Mouse (Mus musculus): Measurements from ENCODE around the gene Pla2g7. TPM values are rescaled to one million over a fixed set of nuclear protein-coding genes. Genes with fewer than 3 reads are reported as not detected.
"Not testable (repeated sequence)": the region's sequence is repeated elsewhere in the genome, so short reads cannot be mapped to it uniquely, and the experiment has no call there.

Pla2g7 gene
- polyA plus RNA-seq, 2 experiments = 5.0 to 9.9 TPM

DNA sequence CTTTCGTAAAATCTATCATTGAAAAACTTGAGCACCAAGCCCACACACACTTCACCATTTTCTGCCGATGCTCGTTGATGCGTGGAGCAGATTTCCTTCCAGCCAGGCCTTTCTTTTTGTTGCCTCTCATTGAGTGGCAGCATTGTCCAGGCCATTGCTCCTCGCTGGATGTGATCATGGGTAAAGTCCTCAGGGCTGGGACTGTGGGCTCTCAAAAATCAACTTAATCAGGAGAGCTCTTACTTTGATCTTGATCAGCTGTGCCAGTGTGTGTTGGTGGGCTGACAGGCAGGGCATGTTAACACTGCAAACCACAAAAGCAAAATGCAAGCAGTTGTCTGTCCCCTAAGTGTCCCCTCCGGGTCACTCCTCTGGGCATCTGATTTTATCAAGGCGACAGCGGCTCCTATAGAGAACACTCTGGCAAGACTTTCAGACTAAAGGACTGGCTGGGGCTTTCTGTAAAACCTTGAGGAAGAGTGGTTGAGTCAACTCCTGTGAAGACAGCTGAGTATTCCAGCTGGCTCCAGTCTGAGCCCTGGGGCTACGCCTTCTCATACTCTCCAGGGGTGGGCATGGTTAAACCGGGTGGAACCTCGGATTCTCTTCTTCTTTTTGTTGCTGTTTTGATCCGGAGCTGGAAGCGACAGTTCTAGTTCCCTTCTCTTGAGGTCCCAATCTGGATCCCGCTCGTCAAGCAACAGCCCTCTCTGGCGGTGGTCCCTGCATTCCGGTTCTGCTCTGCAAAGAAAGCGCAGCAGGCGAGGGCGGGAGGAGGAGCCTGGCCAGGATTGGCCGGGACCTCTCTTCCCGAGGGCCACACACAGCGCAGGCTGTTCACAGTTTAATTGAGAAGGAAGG lies 33.3 kb upstream of the Pla2g7 start:
- DNase-seq (ENCODE audit: low read depth in 3 of 3, low spot score in 3 of 3) = no peak
- no peaks in the 10 kb centered on the region for H3K36me3 ChIP-seq (replicated peaks; ENCODE audit: control insufficient read depth, insufficient read depth, low read depth)
- 18% methylated on average over 23 of the region's 23 CpGs for WGBS (ENCODE audit: insufficient replicate concordance)
- no peaks in the 10 kb centered on the region for H3K27me3 ChIP-seq (ENCODE audit: control insufficient read depth, insufficient read depth, low read length)
- H3K4me2 ChIP-seq (ENCODE audit: low read depth) = peak overlapping the region; percentile 39
- H3K27ac ChIP-seq = no peak overlapping the region
- TF ChIP-seq EP300 (IDR thresholded peaks at IDR 0.05; ENCODE audit: low read depth) = no peak
- peak; percentile 22; the same call in 1 of the 2 replicates for TF ChIP-seq CTCF (IDR thresholded peaks at IDR 0.05; ENCODE audit: low read depth)
- no peak overlapping the region for H3K9ac ChIP-seq (replicated peaks)
- no peaks in the 10 kb centered on the region; a peak in 2 of 4 replicates for H3K4me1 ChIP-seq (replicated peaks; ENCODE audit: control insufficient read depth in 2 of 2, insufficient read depth in 2 of 2, low read length in 1 of 2)
- no peak for ATAC-seq (ENCODE audit: insufficient read depth)
- H3K4me3 ChIP-seq (ENCODE audit: insufficient read depth in 1 of 2, low read depth in 2 of 2, low read length in 2 of 2) = no peak overlapping the region; a peak in 1 of 4 replicates
- H3K9me3 ChIP-seq (ENCODE audit: control insufficient read depth, low read length) = no peaks in the 10 kb centered on the region

DNA sequence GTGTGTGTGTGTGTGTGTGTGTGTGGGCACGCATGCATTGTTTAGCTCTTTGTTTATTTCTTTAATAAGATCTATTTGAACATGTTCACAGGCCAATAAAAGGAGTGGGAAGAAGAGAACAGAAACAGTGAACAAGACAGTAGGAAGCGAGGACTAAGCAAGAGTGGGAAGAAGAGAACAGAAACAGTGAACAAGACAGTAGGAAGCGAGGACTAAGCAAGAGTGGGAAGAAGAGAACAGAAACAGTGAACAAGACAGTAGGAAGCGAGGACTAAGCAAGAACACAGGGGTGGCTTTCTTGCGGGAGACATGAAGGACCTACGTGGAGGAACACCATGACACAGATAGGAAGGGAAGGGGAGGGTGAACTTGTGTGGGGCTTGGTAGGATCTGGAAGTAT lies 31.1 kb upstream of the Pla2g7 start:
- not testable (repeated sequence) for H3K9me3 ChIP-seq (ENCODE audit: control insufficient read depth, low read length); H3K27ac ChIP-seq; H3K36me3 ChIP-seq (replicated peaks; ENCODE audit: control insufficient read depth, insufficient read depth, low read depth); H3K4me3 ChIP-seq (ENCODE audit: insufficient read depth in 1 of 2, low read depth in 2 of 2, low read length in 2 of 2); H3K9ac ChIP-seq (replicated peaks); H3K4me2 ChIP-seq (ENCODE audit: low read depth); ATAC-seq (ENCODE audit: insufficient read depth); DNase-seq (ENCODE audit: low read depth in 3 of 3, low spot score in 3 of 3); H3K4me1 ChIP-seq (replicated peaks; ENCODE audit: control insufficient read depth in 2 of 2, insufficient read depth in 2 of 2, low read length in 1 of 2); H3K27me3 ChIP-seq (ENCODE audit: control insufficient read depth, insufficient read depth, low read length)
- 53% methylated on average over 6 of the region's 6 CpGs for WGBS (ENCODE audit: insufficient replicate concordance)

DNA sequence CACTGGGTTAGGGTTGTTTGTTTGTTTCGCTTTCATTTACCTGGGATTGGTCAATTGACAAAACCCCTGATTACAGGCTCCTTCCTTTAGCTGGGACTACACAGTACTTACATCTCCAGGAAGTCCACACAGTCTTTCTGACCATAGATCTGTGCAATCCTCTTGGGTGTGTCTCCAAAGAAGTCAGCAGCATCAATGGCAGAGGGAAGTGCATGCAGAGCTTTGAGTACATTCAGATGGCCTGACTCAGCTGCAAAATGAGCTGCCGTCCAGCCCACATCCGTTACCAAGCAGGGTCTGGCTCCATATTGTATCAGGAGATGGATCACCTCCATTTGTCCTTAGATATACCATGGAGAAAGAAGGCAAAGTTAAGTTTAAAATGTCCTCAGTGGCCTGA lies 29.1 kb upstream of the Pla2g7 start:
- ATAC-seq (ENCODE audit: insufficient read depth) (no peak), DNase-seq (ENCODE audit: low read depth in 3 of 3, low spot score in 3 of 3) (no peak)
- Histone ChIP-seq H3K4me2 (ENCODE audit: low read depth) (no peak overlapping the region), H3K27ac (no peak overlapping the region), H3K4me1 (replicated peaks; ENCODE audit: control insufficient read depth in 2 of 2, insufficient read depth in 2 of 2, low read length in 1 of 2) (no peaks in the 10 kb centered on the region; a peak in 2 of 4 replicates), H3K4me3 (ENCODE audit: insufficient read depth in 1 of 2, low read depth in 2 of 2, low read length in 2 of 2) (no peak overlapping the region), H3K9me3 (ENCODE audit: control insufficient read depth, low read length) (no peaks in the 10 kb centered on the region), H3K9ac (replicated peaks) (no peak overlapping the region), H3K36me3 (replicated peaks; ENCODE audit: control insufficient read depth, insufficient read depth, low read depth) (no peaks in the 10 kb centered on the region), H3K27me3 (ENCODE audit: control insufficient read depth, insufficient read depth, low read length) (no peaks in the 10 kb centered on the region)
- TF ChIP-seq EP300 (IDR thresholded peaks at IDR 0.05; ENCODE audit: low read depth) (no peak), CTCF (IDR thresholded peaks at IDR 0.05; ENCODE audit: low read depth) (no peak)
- WGBS (ENCODE audit: insufficient replicate concordance) = 58% methylated on average over 3 of the region's 3 CpGs

DNA sequence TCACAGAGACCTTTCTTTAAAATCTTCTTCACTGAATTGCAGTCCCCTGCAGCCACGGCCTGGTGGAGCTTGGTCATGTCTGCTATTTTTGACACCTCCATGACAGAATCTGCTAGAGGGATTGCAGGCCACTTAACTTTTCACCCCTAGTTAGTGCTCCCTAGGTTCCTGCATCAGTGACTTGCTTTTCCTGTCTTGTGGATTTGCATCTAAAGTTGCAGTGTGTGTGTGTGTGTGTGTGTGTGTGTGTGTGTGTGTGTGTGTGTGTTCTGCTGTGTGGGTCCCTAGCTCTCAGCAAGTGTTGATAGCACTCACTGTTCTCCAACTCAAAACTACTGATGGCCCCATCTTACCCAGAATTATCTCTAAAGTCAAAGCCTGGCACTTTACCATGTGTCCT lies 24.4 kb upstream of the Pla2g7 start, which contains the start of gene Ankrd66:
Gene Ankrd66, minus strand, starts transcription at position 101 of the 400 bp plus-strand sequence.
- WGBS (ENCODE audit: insufficient replicate concordance) = 21% methylated on average over 1 of the region's 1 CpGs
- Histone ChIP-seq H3K4me2 (ENCODE audit: low read depth) (no peak within 1 kb of the TSS), H3K9ac (replicated peaks) (no peak within 1 kb of the TSS), H3K36me3 (replicated peaks; ENCODE audit: control insufficient read depth, insufficient read depth, low read depth) (no peaks in the 10 kb centered on the region), H3K27ac (no peak within 1 kb of the TSS), H3K4me3 (ENCODE audit: insufficient read depth in 1 of 2, low read depth in 2 of 2, low read length in 2 of 2) (no peak within 1 kb of the TSS), H3K4me1 (replicated peaks; ENCODE audit: control insufficient read depth in 2 of 2, insufficient read depth in 2 of 2, low read length in 1 of 2) (no peaks in the 10 kb centered on the region), H3K27me3 (ENCODE audit: control insufficient read depth, insufficient read depth, low read length) (no peaks in the 10 kb centered on the region), H3K9me3 (ENCODE audit: control insufficient read depth, low read length) (no peaks in the 10 kb centered on the region)
- no peak for ATAC-seq (ENCODE audit: insufficient read depth)
- no peak for TF ChIP-seq CTCF (IDR thresholded peaks at IDR 0.05; ENCODE audit: low read depth)
- TF ChIP-seq EP300 (IDR thresholded peaks at IDR 0.05; ENCODE audit: low read depth) = no peak
- DNase-seq (ENCODE audit: low read depth in 3 of 3, low spot score in 3 of 3) = no peak

DNA sequence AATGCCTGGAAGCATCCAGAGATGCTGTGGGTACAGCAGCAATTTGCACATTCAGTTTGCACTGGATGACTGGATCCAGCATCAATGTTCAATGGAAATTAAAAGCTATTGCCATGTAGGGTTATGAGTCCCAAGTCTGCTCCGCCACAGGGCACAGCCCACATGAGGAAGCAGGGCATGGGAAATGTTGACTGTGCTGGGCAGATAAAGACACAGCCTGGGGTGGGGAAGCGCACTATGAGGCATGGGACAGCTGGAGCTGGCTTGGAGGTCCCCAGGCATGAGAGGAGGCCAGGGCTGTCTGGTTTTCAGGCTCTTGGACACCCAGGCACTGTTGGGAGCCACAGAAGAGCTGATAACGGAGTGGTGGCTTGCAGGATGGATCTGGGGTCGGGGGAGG lies 23.9 kb upstream of the Pla2g7 start:
- Histone ChIP-seq H3K36me3 (replicated peaks; ENCODE audit: control insufficient read depth, insufficient read depth, low read depth) (no peaks in the 10 kb centered on the region), H3K9me3 (ENCODE audit: control insufficient read depth, low read length) (no peaks in the 10 kb centered on the region), H3K4me2 (ENCODE audit: low read depth) (no peak overlapping the region), H3K4me3 (ENCODE audit: insufficient read depth in 1 of 2, low read depth in 2 of 2, low read length in 2 of 2) (no peak overlapping the region), H3K27ac (no peak overlapping the region), H3K9ac (replicated peaks) (no peak overlapping the region), H3K27me3 (ENCODE audit: control insufficient read depth, insufficient read depth, low read length) (no peaks in the 10 kb centered on the region), H3K4me1 (replicated peaks; ENCODE audit: control insufficient read depth in 2 of 2, insufficient read depth in 2 of 2, low read length in 1 of 2) (no peaks in the 10 kb centered on the region)
- TF ChIP-seq CTCF (IDR thresholded peaks at IDR 0.05; ENCODE audit: low read depth) = no peak
- no peak for TF ChIP-seq EP300 (IDR thresholded peaks at IDR 0.05; ENCODE audit: low read depth)
- ATAC-seq (ENCODE audit: insufficient read depth) (no peak), DNase-seq (ENCODE audit: low read depth in 3 of 3, low spot score in 3 of 3) (no peak)
- 26% methylated on average over 4 of the region's 4 CpGs for WGBS (ENCODE audit: insufficient replicate concordance)
